Mouse (Mus musculus): Measurements from ENCODE around the gene Csn1s2a.
"Not testable (repeated sequence)": the region's sequence is repeated elsewhere in the genome, so short reads cannot be mapped to it uniquely, and the experiment has no call there.

The Csn1s2a gene

GRCm38 (mm10) chr5:87774267-87774666 is at the start of gene Csn1s2a:
TSS of gene Csn1s2a (plus strand) at chr5:87774567.
- no peak for DNase-seq (ENCODE audit: low read depth)

- DNase-seq (ENCODE audit: low read depth): no peak
Observed at GRCm38 (mm10) chr5:87734821-87735220, 39.5 kb upstream of the Csn1s2a start.

- no peak for DNase-seq (ENCODE audit: low read depth)
Observed at GRCm38 (mm10) chr5:87753471-87753870, 20.9 kb upstream of the Csn1s2a start.

- no peak for DNase-seq (ENCODE audit: low read depth)
Observed at GRCm38 (mm10) chr5:87764546-87764945, 9.8 kb upstream of the Csn1s2a start.

- not testable (repeated sequence) for DNase-seq (ENCODE audit: low read depth)
Observed at GRCm38 (mm10) chr5:87772151-87772550, 2.2 kb upstream of the Csn1s2a start.

GRCm38 (mm10) chr5:87782731-87783130 is 8.4 kb downstream of the Csn1s2a start:
- DNase-seq (ENCODE audit: low read depth): no peak

GRCm38 (mm10) chr5:87807782-87808181 is 33.4 kb downstream of the Csn1s2a start, which contains the start of gene Csn1s2b:
TSS of gene Csn1s2b (plus strand) at chr5:87808082.
- DNase-seq (ENCODE audit: low read depth): no peak

GRCm38 (mm10) chr5:87809253-87809652 is 34.9 kb downstream of the Csn1s2a start:
- DNase-seq (ENCODE audit: low read depth): no peak

GRCm38 (mm10) chr5:87825386-87825785 is 51.0 kb downstream of the Csn1s2a start, which contains the start of gene Prr27:
TSS of gene Prr27 (plus strand) at chr5:87825686.
- no peak for DNase-seq (ENCODE audit: low read depth)

All from naive thymus-derived CD4-positive, alpha-beta T cell, adult 2 months (primary cell).